Mouse (Mus musculus) natural killer cell, adult 2 months (primary cell): ENCODE measurements around the gene Pcca.

ENCODE experiments used
- DNase-seq, 2 experiments: peaks; one replicate each; pipeline ENCODE4 v3.0.0; 2022; ENCODE audit warnings: low spot score in 2 of 2

Gene Pcca

GRCm38 (mm10) chr14:122534017-122534924 is at the start of gene Pcca:
Gene Pcca, plus strand, starts transcription at chr14:122534324.
- DNase-seq, result peak; percentile 93

GRCm38 (mm10) chr14:122484458-122484843 is 49.7 kb upstream of the Pcca start:
- no peak for DNase-seq

GRCm38 (mm10) chr14:122484844-122485551 is 49.1 kb upstream of the Pcca start:
- no peak for DNase-seq

GRCm38 (mm10) chr14:122485635-122486181 is 48.4 kb upstream of the Pcca start:
- DNase-seq, result no peak

GRCm38 (mm10) chr14:122486611-122487010 is 47.5 kb upstream of the Pcca start:
- no peak for DNase-seq

GRCm38 (mm10) chr14:122487366-122487765 is 46.8 kb upstream of the Pcca start:
- no peak for DNase-seq

- no peak for DNase-seq
Measured at GRCm38 (mm10) chr14:122489041-122489440, 45.1 kb upstream of the Pcca start.

- DNase-seq, result no peak
Measured at GRCm38 (mm10) chr14:122489686-122490414, 44.3 kb upstream of the Pcca start.

GRCm38 (mm10) chr14:122490441-122491328 is 43.4 kb upstream of the Pcca start, which contains the start of gene Gm10837:
Gene Gm10837, plus strand, starts transcription at chr14:122490586.
- DNase-seq, result no peak

- DNase-seq, result no peak
Measured at GRCm38 (mm10) chr14:122491521-122491920, 42.6 kb upstream of the Pcca start.

- no peak for DNase-seq
Measured at GRCm38 (mm10) chr14:122492015-122492414, 42.1 kb upstream of the Pcca start.

- DNase-seq, result no peak
Measured at GRCm38 (mm10) chr14:122509058-122509457, 25.1 kb upstream of the Pcca start.

- no peak for DNase-seq
Measured at GRCm38 (mm10) chr14:122511519-122511918, 22.6 kb upstream of the Pcca start.

- DNase-seq, result no peak
Measured at GRCm38 (mm10) chr14:122513511-122514036, 20.6 kb upstream of the Pcca start.

GRCm38 (mm10) chr14:122528475-122528874 is 5.6 kb upstream of the Pcca start:
- DNase-seq, result no peak

- no peak for DNase-seq
Measured at GRCm38 (mm10) chr14:122535986-122536385, 1.9 kb downstream of the Pcca start.

- DNase-seq, result no peak
Measured at GRCm38 (mm10) chr14:122548421-122548820, 14.3 kb downstream of the Pcca start.

GRCm38 (mm10) chr14:122548905-122549304 is 14.8 kb downstream of the Pcca start:
- no peak for DNase-seq

GRCm38 (mm10) chr14:122552761-122553445 is 18.8 kb downstream of the Pcca start:
- no peak for DNase-seq

- DNase-seq, result peak; percentile 55 to 65
Measured at GRCm38 (mm10) chr14:122557353-122557752, 23.2 kb downstream of the Pcca start.
